Mouse (Mus musculus): Measurements from ENCODE around the gene Col4a4. TPM values are rescaled to one million over a fixed set of nuclear protein-coding genes. Genes with fewer than 3 reads are reported as not detected.

The Col4a4 gene
- polyA plus RNA-seq, 1 experiment from 2014 or later, result 0.19 TPM

GRCm38 (mm10) chr1:82412085-82412484, 174.6 kb downstream of the Col4a4 start:
- DNase-seq (ENCODE audit: low spot score), result no peak
- no peaks in the 10 kb centered on the region for H3K36me3 ChIP-seq (ENCODE audit: control insufficient read depth, insufficient read depth, low read length)
- no peak overlapping the region for H3K4me2 ChIP-seq (ENCODE audit: low read depth, low read length)
- no peak overlapping the region for H3K27ac ChIP-seq (replicated peaks; ENCODE audit: low read depth, low read length)
- no peak overlapping the region for H3K4me3 ChIP-seq (ENCODE audit: low read depth, low read length)
- 59% methylated on average over 4 of the region's 4 CpGs for whole genome bisulfite sequencing
- H3K4me1 ChIP-seq (ENCODE audit: control insufficient read depth, insufficient read depth, low read length), result peaks cover 5% of the 10 kb centered on the region; the same call in 1 of the 2 replicates
- no peak for ATAC-seq (ENCODE audit: low read depth)
- no peaks in the 10 kb centered on the region for H3K9me3 ChIP-seq (ENCODE audit: control insufficient read depth, low read length)
- no peak overlapping the region for H3K9ac ChIP-seq (ENCODE audit: low read depth, low read length)
- H3K27me3 ChIP-seq (replicated peaks; ENCODE audit: control insufficient read depth, insufficient read depth, low read length), result no peaks in the 10 kb centered on the region

DNA sequence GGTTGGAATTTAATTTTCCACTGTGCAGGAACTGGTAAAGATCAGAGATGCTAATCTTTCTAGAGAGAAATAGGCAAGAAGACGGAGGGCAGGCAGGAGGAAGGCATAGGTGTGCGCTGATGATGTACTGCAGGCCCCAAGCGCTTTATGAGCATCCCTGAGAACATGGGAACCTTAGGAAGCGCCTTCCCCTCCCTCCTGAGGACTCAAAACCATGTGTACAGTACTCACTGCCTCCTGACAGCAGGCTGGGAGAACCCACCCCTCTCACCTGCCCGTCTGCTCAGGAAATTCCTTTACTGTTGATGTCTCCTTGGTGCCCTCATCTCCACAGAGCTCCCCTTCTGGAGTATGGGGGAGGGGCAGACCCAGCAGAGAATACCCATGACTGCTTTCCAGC, 175.1 kb downstream of the Col4a4 start:
- DNase-seq (ENCODE audit: low spot score) (no peak), ATAC-seq (ENCODE audit: low read depth) (no peak)
- Histone ChIP-seq H3K4me2 (ENCODE audit: low read depth, low read length) (no peak overlapping the region), H3K27ac (replicated peaks; ENCODE audit: low read depth, low read length) (no peak overlapping the region), H3K36me3 (ENCODE audit: control insufficient read depth, insufficient read depth, low read length) (no peaks in the 10 kb centered on the region), H3K27me3 (replicated peaks; ENCODE audit: control insufficient read depth, insufficient read depth, low read length) (no peaks in the 10 kb centered on the region), H3K9me3 (ENCODE audit: control insufficient read depth, low read length) (no peaks in the 10 kb centered on the region), H3K9ac (ENCODE audit: low read depth, low read length) (no peak overlapping the region), H3K4me1 (ENCODE audit: control insufficient read depth, insufficient read depth, low read length) (peaks cover 5% of the 10 kb centered on the region; the same call in 1 of the 2 replicates), H3K4me3 (ENCODE audit: low read depth, low read length) (no peak overlapping the region)
- 69% methylated on average over 5 of the region's 5 CpGs for WGBS

GRCm38 (mm10) chr1:82410548-82410947, 176.1 kb downstream of the Col4a4 start:
- Histone ChIP-seq H3K9ac (ENCODE audit: low read depth, low read length) (no peak overlapping the region), H3K4me2 (ENCODE audit: low read depth, low read length) (no peak overlapping the region), H3K9me3 (ENCODE audit: control insufficient read depth, low read length) (no peaks in the 10 kb centered on the region), H3K4me3 (ENCODE audit: low read depth, low read length) (no peak overlapping the region), H3K36me3 (ENCODE audit: control insufficient read depth, insufficient read depth, low read length) (no peaks in the 10 kb centered on the region), H3K4me1 (ENCODE audit: control insufficient read depth, insufficient read depth, low read length) (peaks cover 5% of the 10 kb centered on the region; the same call in 1 of the 2 replicates), H3K27ac (replicated peaks; ENCODE audit: low read depth, low read length) (no peak overlapping the region), H3K27me3 (replicated peaks; ENCODE audit: control insufficient read depth, insufficient read depth, low read length) (no peaks in the 10 kb centered on the region)
- 71% methylated on average over 3 of the region's 3 CpGs for WGBS
- no peak for ATAC-seq (ENCODE audit: low read depth)
- no peak for DNase-seq (ENCODE audit: low spot score)

DNA sequence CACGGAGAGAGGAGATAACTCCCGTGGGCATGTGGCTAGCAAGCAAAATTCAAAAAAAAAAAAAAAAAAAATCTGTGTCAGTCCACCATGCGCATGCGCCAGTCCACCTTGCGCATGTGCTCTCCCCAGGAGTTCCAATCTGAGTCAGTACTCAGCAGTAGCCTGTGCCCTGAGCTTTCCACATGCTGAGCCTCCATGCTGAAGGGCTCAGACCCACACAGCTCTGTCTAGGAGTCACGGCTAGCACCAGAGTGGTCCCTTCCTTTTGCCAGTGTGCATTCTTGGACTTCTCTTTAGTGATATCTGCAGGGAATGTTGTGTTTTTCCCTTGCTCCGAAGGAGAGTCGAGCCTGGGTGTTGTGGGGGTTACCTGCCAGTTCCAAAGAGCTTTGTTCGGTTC, 177.4 kb downstream of the Col4a4 start:
- Histone ChIP-seq H3K4me2 (ENCODE audit: low read depth, low read length) (no peak overlapping the region), H3K36me3 (ENCODE audit: control insufficient read depth, insufficient read depth, low read length) (no peaks in the 10 kb centered on the region), H3K9ac (ENCODE audit: low read depth, low read length) (no peak overlapping the region), H3K4me1 (ENCODE audit: control insufficient read depth, insufficient read depth, low read length) (peaks cover 5% of the 10 kb centered on the region; the same call in 1 of the 2 replicates), H3K9me3 (ENCODE audit: control insufficient read depth, low read length) (no peaks in the 10 kb centered on the region), H3K27me3 (replicated peaks; ENCODE audit: control insufficient read depth, insufficient read depth, low read length) (no peaks in the 10 kb centered on the region), H3K27ac (replicated peaks; ENCODE audit: low read depth, low read length) (no peak overlapping the region), H3K4me3 (ENCODE audit: low read depth, low read length) (no peak overlapping the region)
- ATAC-seq (ENCODE audit: low read depth), result no peak
- no peak for DNase-seq (ENCODE audit: low spot score)
- 80% methylated on average over 9 of the region's 9 CpGs for WGBS

- Histone ChIP-seq H3K4me2 (ENCODE audit: low read depth, low read length) (no peak overlapping the region), H3K36me3 (ENCODE audit: control insufficient read depth, insufficient read depth, low read length) (no peaks in the 10 kb centered on the region), H3K9ac (ENCODE audit: low read depth, low read length) (no peak overlapping the region), H3K4me3 (ENCODE audit: low read depth, low read length) (no peak overlapping the region), H3K27ac (replicated peaks; ENCODE audit: low read depth, low read length) (no peak overlapping the region), H3K4me1 (ENCODE audit: control insufficient read depth, insufficient read depth, low read length) (peaks cover 5% of the 10 kb centered on the region; the same call in 1 of the 2 replicates), H3K27me3 (replicated peaks; ENCODE audit: control insufficient read depth, insufficient read depth, low read length) (no peaks in the 10 kb centered on the region), H3K9me3 (ENCODE audit: control insufficient read depth, low read length) (no peaks in the 10 kb centered on the region)
- 77% methylated on average over 3 of the region's 3 CpGs for WGBS
- ATAC-seq (ENCODE audit: low read depth) (no peak), DNase-seq (ENCODE audit: low spot score) (no peak)
Observed at GRCm38 (mm10) chr1:82407786-82408185, 178.9 kb downstream of the Col4a4 start.

Other genes with a start within 250 kb of the Col4a4 start
- 0.13 and 0.24 TPM in 2 replicates for gene Col4a3, start 72 bp upstream of the Col4a4 start, polyA plus RNA-seq (2014; fragmentation: Nextera tagmentation; extraction: Ambion mirVana)
- 216 and 220 TPM in 2 replicates for gene Mff, start 138.0 kb upstream of the Col4a4 start, polyA plus RNA-seq (2014; fragmentation: Nextera tagmentation; extraction: Ambion mirVana)
- gene Tm4sf20, start 181.6 kb upstream of the Col4a4 start, polyA plus RNA-seq (2014; fragmentation: Nextera tagmentation; extraction: Ambion mirVana), result 0.11 TPM in 1 of 2 replicates, not detected in the other
- not detected in 2 replicates for gene Gm47791, start 184.4 kb upstream of the Col4a4 start, polyA plus RNA-seq (2014; fragmentation: Nextera tagmentation; extraction: Ambion mirVana)